Mouse (Mus musculus) hindbrain, embryonic 13.5 days (tissue): ENCODE results near the gene Dock6. TPM values are rescaled to one million over a fixed set of nuclear protein-coding genes. Genes with fewer than 3 reads are reported as not detected.

Experiments used
- ATAC-seq: fragments of 200-750 bp; cut with Nextera tagmentation; 2 replicates; pipeline ENCODE4 v1.8.0; 2017; ENCODE audit warnings: moderate TSS enrichment; ENCODE audit not compliant: low FRiP score
- H3K27ac ChIP-seq: fragments of 300-500 bp; sonication (generic); 2 replicates; pipeline ENCODE4 v1.5.1; 2015; ENCODE audit warnings: inconsistent platforms, mild to moderate bottlenecking, moderate library complexity
- H3K27me3 ChIP-seq: fragments of 300-500 bp; sonication (generic); 2 replicates; pipeline ENCODE4 v1.6.1; 2015; ENCODE audit warnings: mild to moderate bottlenecking, inconsistent platforms
- H3K36me3 ChIP-seq: fragments of 300-500 bp; sonication (generic); 2 replicates; pipeline ENCODE4 v1.6.1; 2015; ENCODE audit warnings: mild to moderate bottlenecking, inconsistent platforms
- H3K4me1 ChIP-seq: fragments of 300-500 bp; sonication (generic); replicated peaks from 2 replicates; pipeline ENCODE4 v1.6.1; 2015; ENCODE audit warnings: inconsistent platforms
- H3K4me2 ChIP-seq: fragments of 300-500 bp; sonication (generic); 2 replicates; pipeline ENCODE4 v1.6.1; 2015; ENCODE audit warnings: inconsistent platforms, mild to moderate bottlenecking, moderate library complexity
- H3K4me3 ChIP-seq: fragments of 300-500 bp; sonication (generic); 2 replicates; pipeline ENCODE4 v1.5.1; 2015; ENCODE audit warnings: mild to moderate bottlenecking, inconsistent platforms
- H3K9ac ChIP-seq: fragments of 300-500 bp; sonication (generic); 2 replicates; pipeline ENCODE4 v1.6.1; 2015; ENCODE audit warnings: mild to moderate bottlenecking, inconsistent platforms
- H3K9me3 ChIP-seq: fragments of 300-500 bp; sonication (generic); 2 replicates; pipeline ENCODE4 v1.6.1; 2016; ENCODE audit warnings: inconsistent platforms
- WGBS: fragments of 180-500 bp; shearing (Covaris S2); methylation state at CpG from one replicate; pipeline ENCODE4 v1.1.7; 2015; 5-methylcytosine and 5-hydroxymethylcytosine counted together
- microRNA-seq: library from miRNA; unstranded; fragments of <30 nt; microRNA quantifications from one replicate; pipeline ENCODE4, GENCODE M21; 2016
- polyA plus RNA-seq: library from polyadenylated mRNA; unstranded; fragments of >200 nt; fragmentation: Nextera tagmentation; extraction: Ambion mirVana; gene quantifications from 2 replicates; pipeline ENCODE4 v1.2.1, GENCODE M21; 2015

The Dock6 gene
- polyA plus RNA-seq, 1 experiment from 2014 or later: 17.2 TPM

DNA sequence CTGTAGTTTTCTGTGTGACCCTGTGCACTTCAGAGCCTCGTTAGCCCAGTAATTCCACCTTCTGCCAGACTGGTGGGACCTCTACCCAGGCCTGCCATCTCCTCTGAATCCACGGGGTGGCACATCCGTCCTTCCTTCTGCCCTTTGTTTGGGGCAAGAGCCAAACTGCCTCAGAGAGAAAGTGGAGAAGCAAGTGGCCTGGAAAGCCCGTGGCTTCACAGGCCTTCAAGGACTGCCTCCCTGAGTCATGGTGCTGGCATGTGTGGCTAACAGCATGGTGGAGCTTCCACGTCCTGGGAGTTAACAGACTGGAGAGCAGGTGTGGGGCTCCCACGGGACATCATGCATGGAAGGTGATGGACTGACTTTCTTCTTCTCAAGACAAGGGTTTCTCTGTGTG, 101.1 kb downstream of the Dock6 start:
- H3K36me3 ChIP-seq: peaks cover 35% of the 10 kb centered on the region
- 0 out of 2 replicates have a peak overlapping the region, but pooled peaks have one; percentile 35 for H3K27ac ChIP-seq
- H3K4me1 ChIP-seq: 0 out of 2 replicates have a peak, but pooled peaks cover 5% of the 10 kb centered on the region
- no peak overlapping the region for H3K4me2 ChIP-seq
- 67% methylated on average over 6 of the region's 6 CpGs for WGBS
- no peak for ATAC-seq
- H3K9ac ChIP-seq: no peak overlapping the region
- no peaks in the 10 kb centered on the region for H3K9me3 ChIP-seq
- H3K4me3 ChIP-seq: no peak overlapping the region
- H3K27me3 ChIP-seq: no peaks in the 10 kb centered on the region

DNA sequence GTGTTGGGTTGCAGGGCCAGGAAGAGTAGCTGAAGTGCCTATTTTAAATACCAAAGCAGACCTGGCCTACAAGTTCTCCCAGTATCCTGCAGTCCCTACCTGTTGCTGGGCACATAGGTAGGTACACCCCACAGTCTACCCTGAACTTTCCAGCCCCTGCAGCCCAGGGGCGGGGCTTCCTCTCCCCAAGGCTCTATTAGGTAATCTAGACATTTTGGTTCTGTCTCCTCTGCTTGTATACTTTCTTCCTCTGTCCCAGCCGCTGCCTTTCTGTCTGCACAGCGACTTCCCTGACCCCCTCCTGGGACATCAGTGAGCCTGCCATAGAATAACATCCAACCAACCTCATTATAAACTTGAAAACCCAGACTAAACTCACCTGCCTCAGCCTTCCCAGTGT, 102.1 kb downstream of the Dock6 start:
- no peak overlapping the region for H3K27ac ChIP-seq
- ATAC-seq: no peak
- H3K9me3 ChIP-seq: no peaks in the 10 kb centered on the region
- no peak overlapping the region for H3K4me3 ChIP-seq
- H3K36me3 ChIP-seq: peaks cover 45% of the 10 kb centered on the region
- H3K27me3 ChIP-seq: no peaks in the 10 kb centered on the region
- 81% methylated on average over 3 of the region's 3 CpGs for WGBS
- H3K9ac ChIP-seq: no peak overlapping the region
- 0 out of 2 replicates have a peak, but pooled peaks cover 5% of the 10 kb centered on the region for H3K4me1 ChIP-seq
- H3K4me2 ChIP-seq: no peak overlapping the region

Small RNA genes lying within 50 kb of the gene (microRNA-seq; reads per million reads assigned to microRNA genes)
- gene Mir7083: 4.7 reads per million, percentile 14 among the genes with 10 or more reads in this experiment

Other genes with a start within 250 kb of the Dock6 start
- 156 and 158 TPM in 2 replicates for gene Smarca4, start 236.5 kb downstream of the Dock6 start, polyA plus RNA-seq
- 12.4 and 15.6 TPM in 2 replicates for gene Ldlr, start 129.2 kb downstream of the Dock6 start, polyA plus RNA-seq
- gene Spc24, start 92.3 kb downstream of the Dock6 start, polyA plus RNA-seq: 22.0 and 26.4 TPM in 2 replicates
- 4.7 and 5.0 TPM in 2 replicates for gene Kank2, start 53.9 kb downstream of the Dock6 start, polyA plus RNA-seq
- gene Angptl8, start 17.1 kb downstream of the Dock6 start, polyA plus RNA-seq: 0.39 and 0.53 TPM in 2 replicates
- 15.9 and 18.5 TPM in 2 replicates for gene Rab3d, start 65.6 kb upstream of the Dock6 start, polyA plus RNA-seq
- gene Ccdc159, start 74.8 kb upstream of the Dock6 start, polyA plus RNA-seq: 8.9 and 10.4 TPM in 2 replicates
- gene Tmem205, start 74.9 kb upstream of the Dock6 start, polyA plus RNA-seq: 47.1 and 48.2 TPM in 2 replicates
- 67.5 and 71.4 TPM in 2 replicates for gene Plppr2, start 84.4 kb upstream of the Dock6 start, polyA plus RNA-seq
- gene Swsap1, start 103.1 kb upstream of the Dock6 start, polyA plus RNA-seq: 9.1 and 9.7 TPM in 2 replicates
- gene Epor, start 110.9 kb upstream of the Dock6 start, polyA plus RNA-seq: 1.9 and 2.2 TPM in 2 replicates
- gene Rgl3, start 136.8 kb upstream of the Dock6 start, polyA plus RNA-seq: 1.1 TPM in 2 replicates
- gene Ccdc151, start 150.0 kb upstream of the Dock6 start, polyA plus RNA-seq: 4.1 and 4.4 TPM in 2 replicates
- gene Prkcsh, start 150.2 kb upstream of the Dock6 start, polyA plus RNA-seq: 99.3 and 101 TPM in 2 replicates
- 80.6 and 81.7 TPM in 2 replicates for gene Elavl3, start 199.4 kb upstream of the Dock6 start, polyA plus RNA-seq
- gene Gm49318, start 218.6 kb upstream of the Dock6 start, polyA plus RNA-seq: not detected in 2 replicates
- gene Zfp653, start 218.7 kb upstream of the Dock6 start, polyA plus RNA-seq: 17.7 and 19.5 TPM in 2 replicates
- 53.5 and 56.5 TPM in 2 replicates for gene Ecsit, start 232.8 kb upstream of the Dock6 start, polyA plus RNA-seq
- gene Cnn1, start 246.6 kb upstream of the Dock6 start, polyA plus RNA-seq: 1.4 and 4.5 TPM in 2 replicates